Comparison of ENCODE assay signal across 9 mouse cellular contexts in the genomic region with DNA sequence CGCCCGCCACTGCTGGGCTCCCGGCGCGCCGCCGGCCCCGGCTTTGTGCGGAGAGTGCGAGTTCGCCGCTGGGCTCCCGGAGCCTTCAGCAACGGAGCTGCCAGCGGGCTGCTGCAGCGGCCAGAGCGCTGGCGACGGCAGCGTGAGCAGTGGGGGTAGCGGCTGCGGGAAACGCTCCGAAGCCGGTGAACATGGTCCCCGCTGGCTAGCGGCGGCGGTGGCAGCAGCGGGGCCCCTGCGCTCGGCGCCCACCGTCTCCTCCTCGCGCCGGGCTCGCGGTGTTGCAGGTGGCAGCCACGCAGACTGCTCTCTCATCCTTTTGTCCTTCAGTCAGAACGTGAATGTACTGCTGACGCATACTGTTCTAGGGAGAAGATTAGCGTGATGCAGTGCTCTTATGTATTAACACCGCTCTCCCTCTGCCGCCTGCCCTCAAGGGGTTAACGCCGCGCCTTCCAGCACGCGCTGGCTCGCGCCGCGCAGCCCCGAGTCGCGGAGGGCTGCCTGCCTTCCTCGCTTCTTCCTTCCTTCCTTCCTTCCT. TPM values are rescaled to one million over a fixed set of nuclear protein-coding genes. Genes with fewer than 3 reads are reported as not detected.
A peak's percentile ranks its signal among the peaks of the same experiment; 100 is the strongest.
DNase-seq lines count a peak whose midpoint lies in the region; ATAC-seq and TF ChIP-seq lines count a peak whose summit lies in the region.
"Had no signal": no experiment of that assay in that cellular context is flagged by ENCODE, and none has a peak within 500 bp of the region (broad histone marks: within the 10 kb centered on the region; RNA-seq: fewer than 3 reads in every experiment).

No protein-coding gene starts in this region.

- no peaks in the 10 kb centered on the region for H3K9me3 ChIP-seq in hindbrain, postnatal 0 days (ENCODE audit: low read length)
- no peaks in the 10 kb centered on the region for H3K9me3 ChIP-seq in liver, embryonic 14.5 days (ENCODE audit: control insufficient read depth, low read length)
- no peaks in the 10 kb centered on the region for H3K9me3 ChIP-seq in neural tube, embryonic 15.5 days (replicated peaks)

- H3K36me3 ChIP-seq in liver, adult 2 months (ENCODE audit: control insufficient read depth, insufficient read depth, low read length): no peaks in the 10 kb centered on the region
- no peaks in the 10 kb centered on the region for H3K36me3 ChIP-seq in hindbrain, postnatal 0 days (ENCODE audit: insufficient read depth, low read length)
- H3K36me3 ChIP-seq in liver, embryonic 14.5 days (replicated peaks; ENCODE audit: control insufficient read depth, insufficient read depth, low read depth): no peaks in the 10 kb centered on the region
- H3K36me3 ChIP-seq in neural tube, embryonic 15.5 days: 0 out of 2 replicates have a peak, but pooled peaks cover 3% of the 10 kb centered on the region

- TF ChIP-seq CTCF in liver, adult 2 months (IDR thresholded peaks at IDR 0.05; ENCODE audit: low read depth, low read length): no peak
- TF ChIP-seq CTCF in bone marrow macrophage, adult 2 months (IDR thresholded peaks at IDR 0.05; ENCODE audit: low read depth, low read length): no peak
- TF ChIP-seq CTCF in embryonic fibroblast, embryonic 13.5 days (IDR thresholded peaks at IDR 0.05; ENCODE audit: borderline replicate concordance, insufficient read depth, low read length): no peak
- peak; percentile 17; the same call in 1 of the 2 replicates for TF ChIP-seq CTCF in hindbrain, postnatal 0 days (IDR thresholded peaks at IDR 0.05; ENCODE audit: low read depth)
- no peak for TF ChIP-seq CTCF in liver, embryonic 14.5 days (IDR thresholded peaks at IDR 0.05; ENCODE audit: low read depth)

- H3K9ac ChIP-seq in liver, adult 2 months (ENCODE audit: low read depth, low read length): peak overlapping the region; percentile 15
- peak overlapping the region; percentile 93 for H3K9ac ChIP-seq in hindbrain, postnatal 0 days (replicated peaks; ENCODE audit: low read length)
- no peak overlapping the region for H3K9ac ChIP-seq in liver, embryonic 14.5 days (replicated peaks)
- peak overlapping the region; percentile 97 for H3K9ac ChIP-seq in neural tube, embryonic 15.5 days (replicated peaks)

- H3K27me3 ChIP-seq in liver, adult 2 months (ENCODE audit: control insufficient read depth, insufficient read depth, low read length): no peaks in the 10 kb centered on the region
- H3K27me3 ChIP-seq in hindbrain, postnatal 0 days (ENCODE audit: insufficient read depth, low read length): no peaks in the 10 kb centered on the region
- H3K27me3 ChIP-seq in liver, embryonic 14.5 days (ENCODE audit: control insufficient read depth, insufficient read depth, low read length): peaks cover 33% of the 10 kb centered on the region
- H3K27me3 ChIP-seq in neural tube, embryonic 15.5 days (replicated peaks): no peaks in the 10 kb centered on the region

- H3K79me2 ChIP-seq in liver, adult 2 months (ENCODE audit: control insufficient read depth, insufficient read depth, low read length): peaks cover 6% of the 10 kb centered on the region

- no peak for TF ChIP-seq EP300 in liver, embryonic 14.5 days (IDR thresholded peaks at IDR 0.05; ENCODE audit: low read depth)

- WGBS in liver, adult 2 months: 28% methylated on average over 53 of the region's 58 CpGs
- WGBS in hindbrain, postnatal 0 days: 0% methylated on average over 55 of the region's 58 CpGs
- under 1% methylated on average over 56 of the region's 58 CpGs for WGBS in liver, embryonic 14.5 days (ENCODE audit: insufficient replicate concordance)
- WGBS in neural tube, embryonic 15.5 days: under 1% methylated on average over 58 of the region's 58 CpGs

- H3K27ac ChIP-seq in liver, adult 2 months (replicated peaks; ENCODE audit: insufficient read depth, low read depth, low read length): no peak overlapping the region
- H3K27ac ChIP-seq in bone marrow macrophage, adult 2 months (ENCODE audit: insufficient read depth, low read depth, low read length): no peak overlapping the region
- H3K27ac ChIP-seq in embryonic fibroblast, embryonic 13.5 days (ENCODE audit: insufficient read depth, low read length): no peak overlapping the region
- H3K27ac ChIP-seq in hindbrain, postnatal 0 days: peak overlapping the region; percentile 94
- no peak overlapping the region for H3K27ac ChIP-seq in liver, embryonic 14.5 days
- peak overlapping the region; percentile 96 for H3K27ac ChIP-seq in neural tube, embryonic 15.5 days (replicated peaks)

- DNase-seq in liver, adult 2 months (ENCODE audit: extremely low read depth, low read depth, low spot score): no peak
- no peak for DNase-seq in liver
- DNase-seq in hindbrain, postnatal 0 days (ENCODE audit: low spot score): peak; percentile 84
- DNase-seq in liver, embryonic 14.5 days (ENCODE audit: low read depth in 3 of 3, low spot score in 3 of 3): no peak
- DNase-seq in spleen, adult 18-20 months: no peak

- peak; percentile 80 for ATAC-seq in hindbrain, postnatal 0 days
- ATAC-seq in liver, embryonic 14.5 days (ENCODE audit: insufficient read depth): peak; percentile 48; the same call in 1 of the 2 replicates
- ATAC-seq in neural tube, embryonic 15.5 days (ENCODE audit: low FRiP score): peak; percentile 82

- H3K4me3 ChIP-seq in liver, adult 2 months (ENCODE audit: insufficient read depth, low read depth, low read length): peak overlapping the region; percentile 54; the same call in 1 of the 2 replicates
- H3K4me3 ChIP-seq in bone marrow macrophage, adult 2 months (ENCODE audit: insufficient read depth, low read length): peak overlapping the region; percentile 78
- H3K4me3 ChIP-seq in embryonic fibroblast, embryonic 13.5 days (ENCODE audit: insufficient read depth, low read length): peak overlapping the region; percentile 29
- peak overlapping the region; percentile 87 for H3K4me3 ChIP-seq in hindbrain, postnatal 0 days (ENCODE audit: low read length)
- peak overlapping the region; percentile 45 to 52 for H3K4me3 ChIP-seq in liver, embryonic 14.5 days (ENCODE audit: insufficient read depth in 1 of 2, low read depth in 2 of 2, low read length in 2 of 2)
- H3K4me3 ChIP-seq in neural tube, embryonic 15.5 days (replicated peaks): peak overlapping the region; percentile 88

- no peaks in the 10 kb centered on the region for H3K4me1 ChIP-seq in liver, adult 2 months (ENCODE audit: control insufficient read depth, insufficient read depth, low read length)
- peaks cover 33% of the 10 kb centered on the region for H3K4me1 ChIP-seq in bone marrow macrophage, adult 2 months (ENCODE audit: control insufficient read depth, insufficient read depth, low read length)
- no peaks in the 10 kb centered on the region for H3K4me1 ChIP-seq in embryonic fibroblast, embryonic 13.5 days (ENCODE audit: control insufficient read depth, insufficient read depth, low read length)
- H3K4me1 ChIP-seq in hindbrain, postnatal 0 days (ENCODE audit: insufficient read depth, low read length): peaks cover 15% of the 10 kb centered on the region
- peaks cover 0 to 3% of the 10 kb centered on the region in 2 experiments; a peak in 1 of 4 replicates for H3K4me1 ChIP-seq in liver, embryonic 14.5 days (replicated peaks; ENCODE audit: control insufficient read depth in 2 of 2, insufficient read depth in 2 of 2, low read length in 1 of 2)
- H3K4me1 ChIP-seq in neural tube, embryonic 15.5 days: peaks cover 45% of the 10 kb centered on the region

- H3K4me2 ChIP-seq in hindbrain, postnatal 0 days (ENCODE audit: low read depth, low read length): peak overlapping the region; percentile 97
- peak overlapping the region; percentile 66 for H3K4me2 ChIP-seq in liver, embryonic 14.5 days (ENCODE audit: low read depth)
- peak overlapping the region; percentile 93 for H3K4me2 ChIP-seq in neural tube, embryonic 15.5 days

- no peak for TF ChIP-seq POLR2A in liver, adult 2 months (IDR thresholded peaks at IDR 0.05; ENCODE audit: extremely low read depth, insufficient read depth, low read length)
- TF ChIP-seq POLR2A in bone marrow macrophage, adult 2 months (IDR thresholded peaks at IDR 0.05; ENCODE audit: borderline replicate concordance, low read depth, low read length): no peak
- no peak for TF ChIP-seq POLR2A in embryonic fibroblast, embryonic 13.5 days (IDR thresholded peaks at IDR 0.05; ENCODE audit: low read depth, low read length)

RNA-seq across cellular contexts. Expression of gene Lrrc4, which starts 1.3 kb away (rescaled TPM):
- 0.07 TPM in 1 of 2 replicates, not detected in the other for total RNA-seq in liver, adult 2 months (2014; rRNA removed)
- 0.10 TPM in 1 of 2 replicates, not detected in the other for polyA plus RNA-seq in liver, adult 2 months (2012; rRNA removed)
- polyA plus RNA-seq in bone marrow macrophage, adult 2 months (2012; ENCODE audit: insufficient read depth, insufficient read length, missing spikeins): 0.15 TPM in 1 of 2 replicates, not detected in the other
- 0.35 and 0.37 TPM in 2 replicates for polyA plus RNA-seq in embryonic fibroblast, embryonic 13.5 days (2011; ENCODE audit: insufficient read length, low read depth, missing spikeins)
- 54.8 and 59.8 TPM in 2 replicates for total RNA-seq in hindbrain, postnatal 0 days (2014; rRNA removed)
- 6.0 and 6.1 TPM in 2 replicates for polyA plus RNA-seq in hindbrain, postnatal 0 days (2015; fragmentation: Nextera tagmentation; extraction: Ambion mirVana)
- polyA plus RNA-seq in liver, embryonic 14.5 days (2012; rRNA removed): 0.06 and 0.31 TPM in 2 replicates
- polyA plus RNA-seq in liver, embryonic 14.5 days (2014; fragmentation: Nextera tagmentation; extraction: Ambion mirVana): 0.10 TPM in 1 of 2 replicates, not detected in the other
- 7.2 and 8.5 TPM in 2 replicates for polyA plus RNA-seq in neural tube, embryonic 15.5 days (2015; fragmentation: Nextera tagmentation; extraction: Ambion mirVana)
- total RNA-seq: neutrophil, adult 5-6 weeks had no signal

Comparison
In these comparisons a context has a peak if more than half of its experiments do, and no peak if none do; other contexts are left out.
1. H3K27ac ChIP-seq: peak in hindbrain, postnatal 0 days (single experiment) and neural tube, embryonic 15.5 days (single experiment); none in liver, adult 2 months (single experiment), bone marrow macrophage, adult 2 months (single experiment), embryonic fibroblast, embryonic 13.5 days (single experiment) and liver, embryonic 14.5 days (single experiment).
2. H3K4me3 ChIP-seq: peak in every context shown above with its lines; median percentile 88 in neural tube, embryonic 15.5 days; 87 in hindbrain, postnatal 0 days; 78 in bone marrow macrophage, adult 2 months; 54 in liver, adult 2 months; 48 in liver, embryonic 14.5 days; 29 in embryonic fibroblast, embryonic 13.5 days.
3. Peak in every context shown above with its lines, with median percentiles within 50 percentile points of each other: ATAC-seq and H3K4me2 ChIP-seq.